30 mouse cellular contexts compared by ENCODE assay signal in the genomic region with DNA sequence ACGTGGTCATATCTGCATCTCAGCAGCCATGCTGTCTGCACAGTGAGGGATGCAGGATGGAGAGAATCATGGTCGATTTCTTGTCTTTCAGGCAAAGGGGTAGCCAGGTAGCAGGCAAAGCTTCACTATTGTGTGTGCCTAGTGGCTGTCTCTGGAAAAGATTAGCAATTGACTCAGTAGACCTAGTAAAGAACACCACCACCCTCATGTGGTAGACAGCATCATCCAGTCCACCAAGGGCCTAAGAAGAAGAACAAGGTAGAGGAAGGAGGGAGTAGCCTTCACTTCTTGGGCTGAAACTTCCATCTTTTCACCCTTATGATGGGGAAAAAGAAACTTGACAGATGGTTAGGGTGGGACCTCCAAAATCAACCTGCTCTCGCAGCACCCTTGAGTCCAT. TPM values are rescaled to one million over a fixed set of nuclear protein-coding genes. Genes with fewer than 3 reads are reported as not detected.
DNase-seq lines count a peak whose midpoint lies in the region; ATAC-seq and TF ChIP-seq lines count a peak whose summit lies in the region.
"Had no signal": no experiment of that assay in that cellular context is flagged by ENCODE, and none has a peak within 500 bp of the region (broad histone marks: within the 10 kb centered on the region; RNA-seq: fewer than 3 reads in every experiment).

No protein-coding gene starts in this region.

- H3K4me1 ChIP-seq in hindbrain, postnatal 0 days (ENCODE audit: insufficient read depth, low read length), result no peaks in the 10 kb centered on the region
- peaks cover 24% of the 10 kb centered on the region for H3K4me1 ChIP-seq in hindbrain, embryonic 10.5 days (replicated peaks)
- H3K4me1 ChIP-seq in stomach, postnatal 0 days (replicated peaks; ENCODE audit: control insufficient read depth, insufficient read depth), result no peaks in the 10 kb centered on the region
- H3K4me1 ChIP-seq: limb, embryonic 13.5 days had no signal

- H3K4me2 ChIP-seq in hindbrain, postnatal 0 days (ENCODE audit: low read depth, low read length), result no peak overlapping the region
- H3K4me2 ChIP-seq in stomach, postnatal 0 days (replicated peaks; ENCODE audit: low read depth), result no peak overlapping the region
- H3K4me2 ChIP-seq: forebrain, embryonic 13.5 days; limb, embryonic 13.5 days; liver, embryonic 11.5 days had no signal

- H3K4me3 ChIP-seq in hindbrain, postnatal 0 days (ENCODE audit: low read length), result no peak overlapping the region
- no peak overlapping the region for H3K4me3 ChIP-seq in hindbrain, embryonic 10.5 days
- no peak overlapping the region for H3K4me3 ChIP-seq in left cerebral cortex, adult 2 months
- no peak overlapping the region for H3K4me3 ChIP-seq in stomach, postnatal 0 days (ENCODE audit: low read depth, low read length)
- H3K4me3 ChIP-seq: forebrain, embryonic 13.5 days; limb, embryonic 13.5 days had no signal

- H3K27ac ChIP-seq in hindbrain, postnatal 0 days, result no peak overlapping the region
- no peak overlapping the region for H3K27ac ChIP-seq in hindbrain, embryonic 10.5 days
- H3K27ac ChIP-seq in left cerebral cortex, adult 2 months, result no peak overlapping the region
- H3K27ac ChIP-seq in stomach, postnatal 0 days (replicated peaks), result no peak overlapping the region
- H3K27ac ChIP-seq: forebrain, embryonic 13.5 days; limb, embryonic 13.5 days had no signal

- no peak for TF ChIP-seq EP300 in stomach, postnatal 0 days (optimal IDR thresholded peaks at IDR 0.05)

- no peak for ATAC-seq in hindbrain, postnatal 0 days
- ATAC-seq in Patski, result no peak
- ATAC-seq in stomach, postnatal 0 days (ENCODE audit: low FRiP score, low TSS enrichment), result no peak
- ATAC-seq: forebrain, embryonic 13.5 days; hindbrain, embryonic 16.5 days had no signal

- H3K27me3 ChIP-seq in hindbrain, postnatal 0 days (ENCODE audit: insufficient read depth, low read length), result no peaks in the 10 kb centered on the region
- H3K27me3 ChIP-seq in hindbrain, embryonic 10.5 days (ENCODE audit: insufficient read depth, poor library complexity, severe bottlenecking), result no peaks in the 10 kb centered on the region
- no peaks in the 10 kb centered on the region for H3K27me3 ChIP-seq in Patski
- H3K27me3 ChIP-seq in stomach, postnatal 0 days (ENCODE audit: control insufficient read depth, insufficient read depth, low read length), result no peaks in the 10 kb centered on the region
- H3K27me3 ChIP-seq: forebrain, embryonic 13.5 days; limb, embryonic 13.5 days had no signal

- CTCF ChIA-PET in Patski (lab: Charles Lee), result no interaction called here

- intact Hi-C loops in left cerebral cortex, adult 2 months (cut with DNase I), result no loop called here

- POLR2A ChIA-PET in Patski (lab: Charles Lee), result no interaction called here

- no peak for DNase-seq in hindbrain, postnatal 0 days (ENCODE audit: low spot score)
- no peak for DNase-seq in hindbrain, embryonic 10.5 days (ENCODE audit: low spot score)
- no peak for DNase-seq in left cerebral cortex, adult 2 months (ENCODE audit: extremely low spot score in 1 of 2, low spot score in 2 of 2)
- DNase-seq in left cerebral cortex, adult 8-10 months (ENCODE audit: low spot score in 2 of 2), result no peak
- DNase-seq in Patski (ENCODE audit: low read depth, low spot score), result no peak
- no peak for DNase-seq in stomach, postnatal 0 days (ENCODE audit: low spot score)
- no peak for DNase-seq in c-Kit-positive CD71-positive TER-119-positive erythroid progenitor cells, embryonic 14.5 days (ENCODE audit: low spot score)
- DNase-seq: adrenal gland, postnatal 25 days; B cell, adult 2 months; cerebellum, adult 2 months; heart, postnatal 14 days; kidney, adult 11 months; midbrain, embryonic 14.5 days; thymus, postnatal 25 days had no signal

- H3K9me3 ChIP-seq in hindbrain, postnatal 0 days (ENCODE audit: low read length), result no peaks in the 10 kb centered on the region
- peaks cover 5% of the 10 kb centered on the region; the same call in 1 of the 2 replicates for H3K9me3 ChIP-seq in hindbrain, embryonic 10.5 days
- no peaks in the 10 kb centered on the region for H3K9me3 ChIP-seq in stomach, postnatal 0 days (ENCODE audit: control insufficient read depth, low read length)
- H3K9me3 ChIP-seq: forebrain, embryonic 13.5 days had no signal

- whole genome bisulfite sequencing in hindbrain, postnatal 0 days, result 80% methylated on average over 3 of the region's 3 CpGs
- WGBS in hindbrain, embryonic 10.5 days, result 82% methylated on average over 3 of the region's 3 CpGs
- 68% methylated on average over 3 of the region's 3 CpGs for WGBS in stomach, postnatal 0 days

- in situ Hi-C loops in Patski (cut with MboI; ENCODE audit: low pct_unique_long_range_greater_than_20kb), result no loop called here

- TF ChIP-seq CTCF in hindbrain, postnatal 0 days (IDR thresholded peaks at IDR 0.05; ENCODE audit: low read depth), result peak; percentile 23
- peak; percentile 12 for TF ChIP-seq CTCF in left cerebral cortex, adult 2 months (IDR thresholded peaks at IDR 0.05)
- TF ChIP-seq CTCF in Patski (IDR thresholded peaks at IDR 0.05), result peak; percentile 22
- TF ChIP-seq CTCF in stomach, postnatal 0 days (IDR thresholded peaks at IDR 0.05; ENCODE audit: low read depth), result peak; percentile 59

- H3K36me3 ChIP-seq in hindbrain, postnatal 0 days (ENCODE audit: insufficient read depth, low read length), result no peaks in the 10 kb centered on the region
- no peaks in the 10 kb centered on the region for H3K36me3 ChIP-seq in hindbrain, embryonic 10.5 days
- no peaks in the 10 kb centered on the region for H3K36me3 ChIP-seq in stomach, postnatal 0 days (ENCODE audit: control insufficient read depth, insufficient read depth, low read length)
- H3K36me3 ChIP-seq: limb, embryonic 13.5 days had no signal

- H3K9ac ChIP-seq in hindbrain, postnatal 0 days (replicated peaks; ENCODE audit: low read length), result no peak overlapping the region
- no peak overlapping the region for H3K9ac ChIP-seq in stomach, postnatal 0 days (ENCODE audit: low read length)
- H3K9ac ChIP-seq: forebrain, embryonic 13.5 days; limb, embryonic 13.5 days had no signal

RNA-seq across cellular contexts. Expression of gene Lrrc66, which starts 29.5 kb away (rescaled TPM):
- not detected in 2 replicates for total RNA-seq in hindbrain, postnatal 0 days (2014; rRNA removed)
- polyA plus RNA-seq in hindbrain, postnatal 0 days (2015; fragmentation: Nextera tagmentation; extraction: Ambion mirVana), result not detected in 2 replicates
- polyA plus RNA-seq in hindbrain, embryonic 10.5 days (2016; fragmentation: Nextera tagmentation; extraction: Ambion mirVana), result not detected in 2 replicates
- total RNA-seq in left cerebral cortex, adult 2 months (2021), result not detected
- not detected for total RNA-seq in left cerebral cortex, adult 8-10 months (2022)
- not detected for polyA plus RNA-seq in Patski (2021)
- polyA plus RNA-seq in stomach, postnatal 0 days (2015; fragmentation: Nextera tagmentation; extraction: Ambion mirVana), result 3.0 and 3.5 TPM in 2 replicates
- total RNA-seq: adrenal gland, postnatal 25 days; gastrocnemius, adult 18-20 months; left cerebral cortex, adult 18-20 months; left cerebral cortex, postnatal 36 days; monocyte, adult 5-6 weeks had no signal
- polyA plus RNA-seq: cerebellum, adult 2 months; forebrain, embryonic 13.5 days; hindbrain, embryonic 11.5 days; hindbrain, embryonic 16.5 days; limb, embryonic 13.5 days; lung, embryonic 16.5 days; midbrain, embryonic 14.5 days; neural tube, embryonic 14.5 days had no signal

RNA-seq across cellular contexts. Expression of gene Sgcb, which starts 44.7 kb away (rescaled TPM):
- 15.3 and 19.2 TPM in 2 replicates for total RNA-seq in hindbrain, postnatal 0 days (2014; rRNA removed)
- polyA plus RNA-seq in hindbrain, postnatal 0 days (2015; fragmentation: Nextera tagmentation; extraction: Ambion mirVana), result 54.5 and 58.4 TPM in 2 replicates
- polyA plus RNA-seq in hindbrain, embryonic 10.5 days (2016; fragmentation: Nextera tagmentation; extraction: Ambion mirVana), result 19.8 and 20.9 TPM in 2 replicates
- 10 to 100 TPM; 39.8 to 42.9 TPM for total RNA-seq in left cerebral cortex, adult 2 months (2021)
- 10 to 100 TPM; 41.5 to 51.6 (median 44.8) TPM for total RNA-seq in left cerebral cortex, adult 8-10 months (2022)
- 24.1 TPM for polyA plus RNA-seq in Patski (2021)
- polyA plus RNA-seq in stomach, postnatal 0 days (2015; fragmentation: Nextera tagmentation; extraction: Ambion mirVana), result 12.4 and 12.7 TPM in 2 replicates

RNA-seq across cellular contexts. Expression of gene Spata18, which starts 48.3 kb away (rescaled TPM):
- 1.2 and 1.4 TPM in 2 replicates for total RNA-seq in hindbrain, postnatal 0 days (2014; rRNA removed)
- 0.83 and 1.1 TPM in 2 replicates for polyA plus RNA-seq in hindbrain, postnatal 0 days (2015; fragmentation: Nextera tagmentation; extraction: Ambion mirVana)
- polyA plus RNA-seq in hindbrain, embryonic 10.5 days (2016; fragmentation: Nextera tagmentation; extraction: Ambion mirVana), result 0.14 and 0.85 TPM in 2 replicates
- not detected for total RNA-seq in left cerebral cortex, adult 2 months (2021)
- 1 to 10 TPM in 2 of 4 experiments, under 1 TPM in 2; 0.48 to 1.3 (median 0.79) TPM for total RNA-seq in left cerebral cortex, adult 8-10 months (2022)
- not detected for polyA plus RNA-seq in Patski (2021)
- polyA plus RNA-seq in stomach, postnatal 0 days (2015; fragmentation: Nextera tagmentation; extraction: Ambion mirVana), result 0.19 TPM in 1 of 2 replicates, not detected in the other
- total RNA-seq: adrenal gland, adult 18-20 months; adrenal gland, postnatal 25 days had no signal
- polyA plus RNA-seq: frontal cortex, adult 2 months; large intestine, adult 2 months; liver, embryonic 11.5 days; liver, embryonic 16.5 days; small intestine, adult 2 months had no signal
